Mouse (Mus musculus): ENCODE data around the gene 4933427I04Rik. TPM values are rescaled to one million over a fixed set of nuclear protein-coding genes. Genes with fewer than 3 reads are reported as not detected.
A peak's percentile ranks its signal among the peaks of the same experiment; 100 is the strongest.

The 4933427I04Rik gene
- polyA plus RNA-seq, 1 experiment = not detected

- Histone ChIP-seq H3K4me3 (ENCODE audit: insufficient read depth, low read length) (no peak overlapping the region), H3K4me1 (ENCODE audit: control insufficient read depth, insufficient read depth, low read length) (no peaks in the 10 kb centered on the region), H3K27ac (ENCODE audit: insufficient read depth, low read depth, low read length) (no peak overlapping the region)
- TF ChIP-seq POLR2A (IDR thresholded peaks at IDR 0.05; ENCODE audit: borderline replicate concordance, low read depth, low read length) = no peak
- no peak for TF ChIP-seq CTCF (IDR thresholded peaks at IDR 0.05; ENCODE audit: low read depth, low read length)
Observed at GRCm38 (mm10) chr4:123893726-123894125, 34.2 kb downstream of the 4933427I04Rik start.

- H3K4me3 ChIP-seq (ENCODE audit: insufficient read depth, low read length) = no peak overlapping the region
- no peak overlapping the region for H3K27ac ChIP-seq (ENCODE audit: insufficient read depth, low read depth, low read length)
- no peak for TF ChIP-seq CTCF (IDR thresholded peaks at IDR 0.05; ENCODE audit: low read depth, low read length)
- TF ChIP-seq POLR2A (IDR thresholded peaks at IDR 0.05; ENCODE audit: borderline replicate concordance, low read depth, low read length) = no peak
- no peaks in the 10 kb centered on the region for H3K4me1 ChIP-seq (ENCODE audit: control insufficient read depth, insufficient read depth, low read length)
Observed at GRCm38 (mm10) chr4:123894295-123894694, 34.8 kb downstream of the 4933427I04Rik start.

- TF ChIP-seq POLR2A (IDR thresholded peaks at IDR 0.05; ENCODE audit: borderline replicate concordance, low read depth, low read length) = no peak
- TF ChIP-seq CTCF (IDR thresholded peaks at IDR 0.05; ENCODE audit: low read depth, low read length) = no peak
- Histone ChIP-seq H3K4me3 (ENCODE audit: insufficient read depth, low read length) (no peak overlapping the region), H3K27ac (ENCODE audit: insufficient read depth, low read depth, low read length) (no peak overlapping the region), H3K4me1 (ENCODE audit: control insufficient read depth, insufficient read depth, low read length) (peaks cover under 1% of the 10 kb centered on the region)
Observed at GRCm38 (mm10) chr4:123898696-123899095, 39.2 kb downstream of the 4933427I04Rik start.

- TF ChIP-seq POLR2A (IDR thresholded peaks at IDR 0.05; ENCODE audit: borderline replicate concordance, low read depth, low read length) (no peak), CTCF (IDR thresholded peaks at IDR 0.05; ENCODE audit: low read depth, low read length) (no peak)
- H3K4me1 ChIP-seq (ENCODE audit: control insufficient read depth, insufficient read depth, low read length) = peaks cover 13% of the 10 kb centered on the region
- no peak overlapping the region for H3K27ac ChIP-seq (ENCODE audit: insufficient read depth, low read depth, low read length)
- no peak overlapping the region for H3K4me3 ChIP-seq (ENCODE audit: insufficient read depth, low read length)
Observed at GRCm38 (mm10) chr4:123903432-123903831, 44.0 kb downstream of the 4933427I04Rik start.

GRCm38 (mm10) chr4:123904333-123905125, 45.0 kb downstream of the 4933427I04Rik start, which contains the start of gene Mycbp:
Mycbp (plus strand) TSS chr4:123904832.
- Histone ChIP-seq H3K4me3 (ENCODE audit: insufficient read depth, low read length) (peak within 1 kb of the TSS; percentile 86), H3K4me1 (ENCODE audit: control insufficient read depth, insufficient read depth, low read length) (peaks cover 15% of the 10 kb centered on the region), H3K27ac (ENCODE audit: insufficient read depth, low read depth, low read length) (peak within 1 kb of the TSS; percentile 39)
- TF ChIP-seq POLR2A (IDR thresholded peaks at IDR 0.05; ENCODE audit: borderline replicate concordance, low read depth, low read length) (no peak), CTCF (IDR thresholded peaks at IDR 0.05; ENCODE audit: low read depth, low read length) (no peak)

GRCm38 (mm10) chr4:123905126-123905668, 45.7 kb downstream of the 4933427I04Rik start:
- TF ChIP-seq CTCF (IDR thresholded peaks at IDR 0.05; ENCODE audit: low read depth, low read length) (no peak), POLR2A (IDR thresholded peaks at IDR 0.05; ENCODE audit: borderline replicate concordance, low read depth, low read length) (no peak)
- peaks cover 15% of the 10 kb centered on the region for H3K4me1 ChIP-seq (ENCODE audit: control insufficient read depth, insufficient read depth, low read length)
- peak overlapping the region; percentile 38 for H3K27ac ChIP-seq (ENCODE audit: insufficient read depth, low read depth, low read length)
- peak overlapping the region; percentile 64 for H3K4me3 ChIP-seq (ENCODE audit: insufficient read depth, low read length)

GRCm38 (mm10) chr4:123911503-123911902, 52.0 kb downstream of the 4933427I04Rik start:
- no peak overlapping the region for H3K4me3 ChIP-seq (ENCODE audit: insufficient read depth, low read length)
- TF ChIP-seq POLR2A (IDR thresholded peaks at IDR 0.05; ENCODE audit: borderline replicate concordance, low read depth, low read length) (no peak), CTCF (IDR thresholded peaks at IDR 0.05; ENCODE audit: low read depth, low read length) (no peak)
- H3K27ac ChIP-seq (ENCODE audit: insufficient read depth, low read depth, low read length) = no peak overlapping the region
- H3K4me1 ChIP-seq (ENCODE audit: control insufficient read depth, insufficient read depth, low read length) = peaks cover 37% of the 10 kb centered on the region

- no peak for TF ChIP-seq POLR2A (IDR thresholded peaks at IDR 0.05; ENCODE audit: borderline replicate concordance, low read depth, low read length)
- TF ChIP-seq CTCF (IDR thresholded peaks at IDR 0.05; ENCODE audit: low read depth, low read length) = no peak
- no peak overlapping the region for H3K4me3 ChIP-seq (ENCODE audit: insufficient read depth, low read length)
- peaks cover 31% of the 10 kb centered on the region for H3K4me1 ChIP-seq (ENCODE audit: control insufficient read depth, insufficient read depth, low read length)
- no peak overlapping the region for H3K27ac ChIP-seq (ENCODE audit: insufficient read depth, low read depth, low read length)
Observed at GRCm38 (mm10) chr4:123912431-123912830, 53.0 kb downstream of the 4933427I04Rik start.

Other genes with a start within 250 kb of the 4933427I04Rik start
- gene Macf1, start 175.3 kb upstream of the 4933427I04Rik start, polyA plus RNA-seq (2012; ENCODE audit: insufficient read depth, insufficient read length, missing spikeins) = 176 and 182 TPM in 2 replicates
- 110 and 121 TPM in 2 replicates for gene Ndufs5, start 141.5 kb upstream of the 4933427I04Rik start, polyA plus RNA-seq (2012; ENCODE audit: insufficient read depth, insufficient read length, missing spikeins)
- 47.4 and 56.1 TPM in 2 replicates for gene Akirin1, start 109.3 kb upstream of the 4933427I04Rik start, polyA plus RNA-seq (2012; ENCODE audit: insufficient read depth, insufficient read length, missing spikeins)
- not detected in 2 replicates for gene Rhbdl2, start 71.8 kb upstream of the 4933427I04Rik start, polyA plus RNA-seq (2012; ENCODE audit: insufficient read depth, insufficient read length, missing spikeins)
- 17.1 and 21.1 TPM in 2 replicates for gene Mycbp, start 45.2 kb downstream of the 4933427I04Rik start, polyA plus RNA-seq (2012; ENCODE audit: insufficient read depth, insufficient read length, missing spikeins)
- 176 and 196 TPM in 2 replicates for gene Rragc, start 57.8 kb downstream of the 4933427I04Rik start, polyA plus RNA-seq (2012; ENCODE audit: insufficient read depth, insufficient read length, missing spikeins)
- not detected in 2 replicates for gene 4930535I16Rik, start 58.3 kb downstream of the 4933427I04Rik start, polyA plus RNA-seq (2012; ENCODE audit: insufficient read depth, insufficient read length, missing spikeins)

All from bone marrow macrophage, adult 2 months (primary cell).